Mouse (Mus musculus): ENCODE measurements around the gene Ccl1. TPM values are rescaled to one million over a fixed set of nuclear protein-coding genes. Genes with fewer than 3 reads are reported as not detected.

Gene Ccl1
- polyA plus RNA-seq, 1 experiment: 1.1 TPM

DNA sequence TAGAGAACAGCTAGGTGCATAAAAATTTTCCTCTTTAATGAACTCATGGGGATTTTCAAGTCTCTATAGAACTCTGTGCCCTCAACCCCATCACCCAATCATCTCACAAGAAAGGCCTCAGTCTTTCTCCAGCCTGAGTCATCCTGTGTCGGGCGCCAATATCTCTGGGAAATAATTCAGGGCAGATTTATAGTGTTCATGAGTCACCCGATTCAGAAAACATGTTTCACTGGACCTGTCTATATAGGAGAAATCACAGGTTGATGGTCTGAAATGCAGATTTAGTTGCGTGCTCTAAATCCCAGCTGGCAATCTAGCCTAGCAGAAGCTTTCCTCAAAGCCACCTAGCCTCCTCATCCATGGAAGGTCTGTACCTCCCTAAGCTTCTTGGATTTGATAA lies 136.0 kb downstream of the Ccl1 start:
- DNase-seq: no peak
- no peak for TF ChIP-seq POLR2A (IDR thresholded peaks at IDR 0.05; ENCODE audit: control insufficient read depth, extremely low read depth, insufficient read depth, low read length, poor library complexity)
- TF ChIP-seq CTCF (IDR thresholded peaks at IDR 0.05; ENCODE audit: borderline replicate concordance, control insufficient read depth, extremely low read depth, insufficient read depth, low read length, poor library complexity): no peak
- Histone ChIP-seq H3K4me3 (ENCODE audit: control insufficient read depth, insufficient read depth, low read length) (no peak overlapping the region), H3K27ac (ENCODE audit: control insufficient read depth, insufficient read depth, low read length) (no peak overlapping the region), H3K36me3 (ENCODE audit: control insufficient read depth, insufficient read depth, low read length) (no peaks in the 10 kb centered on the region), H3K27me3 (ENCODE audit: control insufficient read depth, insufficient read depth, low read length) (no peaks in the 10 kb centered on the region), H3K4me1 (replicated peaks; ENCODE audit: control insufficient read depth, insufficient read depth, low read length) (no peaks in the 10 kb centered on the region)
- WGBS: 90% methylated on average over 4 of the region's 4 CpGs

DNA sequence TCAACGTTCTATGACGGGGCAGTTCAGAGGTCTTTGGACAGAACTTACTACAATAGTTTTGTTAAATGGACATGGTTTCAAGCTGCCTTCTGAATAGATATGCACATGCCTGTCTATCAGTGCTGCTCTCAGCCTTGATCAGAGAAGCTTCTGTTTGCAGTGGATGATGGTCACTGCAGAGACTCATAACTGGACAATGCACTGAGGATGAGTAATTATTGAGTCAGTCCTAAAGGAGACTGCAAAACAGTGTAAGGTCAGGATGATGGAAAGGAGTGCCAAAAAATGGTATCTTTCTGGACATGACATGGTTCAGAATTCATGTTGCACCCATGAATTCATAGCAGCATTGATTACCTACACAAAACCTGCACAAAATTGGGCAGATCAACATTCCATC lies 137.2 kb downstream of the Ccl1 start:
- 98% methylated on average over 2 of the region's 2 CpGs for WGBS
- H3K4me1 ChIP-seq (replicated peaks; ENCODE audit: control insufficient read depth, insufficient read depth, low read length): no peaks in the 10 kb centered on the region
- DNase-seq: no peak
- H3K27me3 ChIP-seq (ENCODE audit: control insufficient read depth, insufficient read depth, low read length): no peaks in the 10 kb centered on the region
- no peak overlapping the region for H3K4me3 ChIP-seq (ENCODE audit: control insufficient read depth, insufficient read depth, low read length)
- H3K27ac ChIP-seq (ENCODE audit: control insufficient read depth, insufficient read depth, low read length): no peak overlapping the region
- TF ChIP-seq CTCF (IDR thresholded peaks at IDR 0.05; ENCODE audit: borderline replicate concordance, control insufficient read depth, extremely low read depth, insufficient read depth, low read length, poor library complexity) (no peak), POLR2A (IDR thresholded peaks at IDR 0.05; ENCODE audit: control insufficient read depth, extremely low read depth, insufficient read depth, low read length, poor library complexity) (no peak)
- H3K36me3 ChIP-seq (ENCODE audit: control insufficient read depth, insufficient read depth, low read length): no peaks in the 10 kb centered on the region

DNA sequence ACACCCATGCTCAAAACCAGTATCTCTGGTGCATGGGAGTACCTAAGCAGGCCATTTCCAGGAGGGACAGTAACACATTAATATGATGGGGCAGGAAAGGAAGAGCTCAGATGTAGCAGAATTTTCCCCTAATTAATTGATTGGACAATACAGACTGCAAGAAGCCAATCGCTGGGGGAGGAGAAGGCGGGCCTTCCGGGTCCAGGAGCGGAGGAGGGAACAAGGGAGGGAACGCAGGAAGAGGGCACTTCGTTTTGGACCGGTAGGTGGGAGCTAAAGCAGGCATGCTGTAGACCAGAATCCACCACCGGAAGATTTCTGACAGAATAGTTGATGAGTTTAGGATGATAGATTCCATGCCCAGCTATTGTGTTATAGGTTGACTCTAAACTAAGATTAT lies 142.2 kb downstream of the Ccl1 start:
- 74% methylated on average over 8 of the region's 8 CpGs for WGBS
- H3K4me1 ChIP-seq (replicated peaks; ENCODE audit: control insufficient read depth, insufficient read depth, low read length): no peaks in the 10 kb centered on the region

DNA sequence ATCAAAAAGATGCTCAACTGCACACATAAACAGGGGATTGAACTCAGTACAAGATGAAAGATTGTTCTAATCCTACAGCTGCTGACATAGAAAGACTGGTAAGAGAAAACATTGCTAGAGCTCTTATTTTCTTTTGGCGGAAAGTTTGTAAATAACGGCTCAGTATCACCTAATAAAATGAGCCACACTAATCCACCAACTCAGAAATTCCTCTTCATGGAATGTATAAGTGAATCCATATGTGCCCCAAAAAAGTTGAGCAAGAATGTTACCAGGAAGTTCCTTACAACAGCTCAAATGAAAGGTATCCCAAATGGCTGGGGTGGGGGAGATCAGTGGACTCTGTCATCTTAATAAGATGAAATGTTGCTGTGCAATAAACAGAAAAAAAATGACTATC lies 146.4 kb downstream of the Ccl1 start:
- Histone ChIP-seq H3K36me3 (ENCODE audit: control insufficient read depth, insufficient read depth, low read length) (no peaks in the 10 kb centered on the region), H3K4me1 (replicated peaks; ENCODE audit: control insufficient read depth, insufficient read depth, low read length) (no peaks in the 10 kb centered on the region), H3K4me3 (ENCODE audit: control insufficient read depth, insufficient read depth, low read length) (no peak overlapping the region), H3K27ac (ENCODE audit: control insufficient read depth, insufficient read depth, low read length) (no peak overlapping the region), H3K27me3 (ENCODE audit: control insufficient read depth, insufficient read depth, low read length) (no peaks in the 10 kb centered on the region)
- DNase-seq: no peak
- 96% methylated on average over 2 of the region's 2 CpGs for WGBS
- TF ChIP-seq POLR2A (IDR thresholded peaks at IDR 0.05; ENCODE audit: control insufficient read depth, extremely low read depth, insufficient read depth, low read length, poor library complexity) (no peak), CTCF (IDR thresholded peaks at IDR 0.05; ENCODE audit: borderline replicate concordance, control insufficient read depth, extremely low read depth, insufficient read depth, low read length, poor library complexity) (no peak)

More for the DNA sequence above, 142.2 kb downstream of the Ccl1 start:
- Histone ChIP-seq H3K4me3 (ENCODE audit: control insufficient read depth, insufficient read depth, low read length) (no peak overlapping the region), H3K36me3 (ENCODE audit: control insufficient read depth, insufficient read depth, low read length) (no peaks in the 10 kb centered on the region), H3K27me3 (ENCODE audit: control insufficient read depth, insufficient read depth, low read length) (no peaks in the 10 kb centered on the region), H3K27ac (ENCODE audit: control insufficient read depth, insufficient read depth, low read length) (no peak overlapping the region)
- DNase-seq: no peak
- TF ChIP-seq CTCF (IDR thresholded peaks at IDR 0.05; ENCODE audit: borderline replicate concordance, control insufficient read depth, extremely low read depth, insufficient read depth, low read length, poor library complexity): no peak

DNA sequence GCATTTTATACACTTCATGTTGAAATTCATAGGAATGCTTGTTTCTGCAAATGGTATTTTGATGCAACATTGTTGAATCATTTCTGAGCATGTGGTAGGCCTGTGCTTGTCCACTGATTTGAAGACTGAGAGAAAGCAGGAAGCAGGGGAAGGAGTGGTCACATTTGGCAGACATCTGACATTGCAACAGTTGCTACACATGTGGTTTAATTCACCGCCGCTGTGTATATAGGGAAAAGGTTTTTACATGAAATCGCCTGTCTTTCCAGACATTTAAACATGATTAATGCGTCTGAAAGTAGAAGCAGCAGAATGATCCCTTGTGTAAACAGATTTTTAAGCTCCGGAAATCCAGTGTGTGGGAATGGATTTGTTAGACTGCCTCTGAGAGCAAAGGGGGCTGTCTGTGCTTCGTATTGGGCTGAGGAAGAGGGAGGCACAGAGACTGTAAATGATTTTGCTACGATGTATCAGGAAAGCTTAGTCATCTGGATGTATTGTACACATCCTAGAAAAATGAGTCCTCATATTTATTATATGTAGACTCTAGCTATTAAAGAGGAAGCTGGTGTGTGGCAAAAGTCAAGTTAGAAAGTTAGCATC lies 165.9 kb downstream of the Ccl1 start:
- no peak for DNase-seq
- Histone ChIP-seq H3K27me3 (ENCODE audit: control insufficient read depth, insufficient read depth, low read length) (no peaks in the 10 kb centered on the region), H3K4me3 (ENCODE audit: control insufficient read depth, insufficient read depth, low read length) (no peak overlapping the region), H3K36me3 (ENCODE audit: control insufficient read depth, insufficient read depth, low read length) (no peaks in the 10 kb centered on the region), H3K27ac (ENCODE audit: control insufficient read depth, insufficient read depth, low read length) (no peak overlapping the region), H3K4me1 (replicated peaks; ENCODE audit: control insufficient read depth, insufficient read depth, low read length) (no peaks in the 10 kb centered on the region)
- 70% methylated on average over 7 of the region's 7 CpGs for WGBS
- no peak for TF ChIP-seq CTCF (IDR thresholded peaks at IDR 0.05; ENCODE audit: borderline replicate concordance, control insufficient read depth, extremely low read depth, insufficient read depth, low read length, poor library complexity)
- no peak for TF ChIP-seq POLR2A (IDR thresholded peaks at IDR 0.05; ENCODE audit: control insufficient read depth, extremely low read depth, insufficient read depth, low read length, poor library complexity)

DNA sequence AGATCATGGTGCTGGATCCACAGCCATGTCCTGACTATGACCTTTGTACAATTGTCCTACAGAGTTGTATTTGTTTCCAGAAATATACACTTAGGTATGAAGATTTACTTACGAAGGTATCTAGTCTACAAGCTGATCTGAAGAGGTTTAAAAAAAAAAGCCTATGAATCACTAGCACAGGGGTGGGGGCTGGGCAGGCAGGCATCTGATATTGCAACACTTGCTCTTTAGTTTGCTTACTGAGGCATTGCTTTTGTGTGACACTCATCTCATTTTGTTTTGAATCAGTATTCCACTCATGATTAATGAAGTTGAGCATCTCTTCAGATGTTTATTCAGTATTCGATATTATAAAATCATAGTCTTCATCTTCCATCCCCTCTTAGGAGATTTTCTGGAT lies 169.3 kb downstream of the Ccl1 start:
- no peaks in the 10 kb centered on the region for H3K36me3 ChIP-seq (ENCODE audit: control insufficient read depth, insufficient read depth, low read length)
- no peak overlapping the region for H3K4me3 ChIP-seq (ENCODE audit: control insufficient read depth, insufficient read depth, low read length)
- TF ChIP-seq POLR2A (IDR thresholded peaks at IDR 0.05; ENCODE audit: control insufficient read depth, extremely low read depth, insufficient read depth, low read length, poor library complexity): no peak
- H3K27me3 ChIP-seq (ENCODE audit: control insufficient read depth, insufficient read depth, low read length): no peaks in the 10 kb centered on the region
- no peaks in the 10 kb centered on the region for H3K4me1 ChIP-seq (replicated peaks; ENCODE audit: control insufficient read depth, insufficient read depth, low read length)
- H3K27ac ChIP-seq (ENCODE audit: control insufficient read depth, insufficient read depth, low read length): no peak overlapping the region
- DNase-seq: no peak
- WGBS: 93% methylated on average over 2 of the region's 2 CpGs

DNA sequence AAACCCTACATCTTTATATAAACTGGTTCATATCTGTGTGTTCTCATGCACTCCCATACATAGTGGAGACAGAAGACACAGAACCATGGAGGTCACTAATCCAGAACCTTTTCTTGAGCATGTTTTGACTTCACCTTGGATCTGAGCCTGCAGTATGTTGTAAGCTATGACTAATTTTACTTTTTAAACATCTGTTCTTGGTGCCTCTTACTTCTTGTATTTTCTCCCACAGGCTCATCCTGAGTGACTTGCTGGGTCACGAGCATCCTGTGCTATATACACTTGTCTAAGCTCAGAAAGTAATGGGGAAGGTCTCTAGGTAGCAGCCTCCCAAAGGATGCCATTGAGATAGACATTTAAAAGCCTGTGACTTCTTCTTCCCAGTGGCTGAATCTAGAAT lies 172.5 kb downstream of the Ccl1 start:
- DNase-seq: no peak
- no peak overlapping the region for H3K27ac ChIP-seq (ENCODE audit: control insufficient read depth, insufficient read depth, low read length)
- no peaks in the 10 kb centered on the region for H3K27me3 ChIP-seq (ENCODE audit: control insufficient read depth, insufficient read depth, low read length)
- 65% methylated on average over 1 of the region's 1 CpGs for WGBS
- no peak overlapping the region for H3K4me3 ChIP-seq (ENCODE audit: control insufficient read depth, insufficient read depth, low read length)
- H3K36me3 ChIP-seq (ENCODE audit: control insufficient read depth, insufficient read depth, low read length): no peaks in the 10 kb centered on the region
- TF ChIP-seq CTCF (IDR thresholded peaks at IDR 0.05; ENCODE audit: borderline replicate concordance, control insufficient read depth, extremely low read depth, insufficient read depth, low read length, poor library complexity) (no peak), POLR2A (IDR thresholded peaks at IDR 0.05; ENCODE audit: control insufficient read depth, extremely low read depth, insufficient read depth, low read length, poor library complexity) (no peak)
- no peaks in the 10 kb centered on the region for H3K4me1 ChIP-seq (replicated peaks; ENCODE audit: control insufficient read depth, insufficient read depth, low read length)

Other genes with a start within 250 kb of the Ccl1 start
- 19.3 and 30.1 TPM in 2 replicates for gene Ccl11, start 247.9 kb downstream of the Ccl1 start, polyA plus RNA-seq (2012; rRNA removed)
- 5.4 and 10.5 TPM in 2 replicates for gene Ccl12, start 203.8 kb downstream of the Ccl1 start, polyA plus RNA-seq (2012; rRNA removed)
- gene Ccl8, start 190.5 kb downstream of the Ccl1 start, polyA plus RNA-seq (2012; rRNA removed): 14.9 and 23.5 TPM in 2 replicates
- gene Tmem132e, start 83.2 kb upstream of the Ccl1 start, polyA plus RNA-seq (2012; rRNA removed): 0.13 and 0.48 TPM in 2 replicates

Data from thymus, adult 2 months (tissue).